Mouse (Mus musculus) spleen, postnatal 4 days (tissue): ENCODE measurements around the gene Olfr572.

Experiments used
- DNase-seq, 2 experiments: peaks; one replicate each; pipeline ENCODE4 v3.0.0; 2022; ENCODE audit warnings: low spot score in 2 of 2

Gene Olfr572

DNA sequence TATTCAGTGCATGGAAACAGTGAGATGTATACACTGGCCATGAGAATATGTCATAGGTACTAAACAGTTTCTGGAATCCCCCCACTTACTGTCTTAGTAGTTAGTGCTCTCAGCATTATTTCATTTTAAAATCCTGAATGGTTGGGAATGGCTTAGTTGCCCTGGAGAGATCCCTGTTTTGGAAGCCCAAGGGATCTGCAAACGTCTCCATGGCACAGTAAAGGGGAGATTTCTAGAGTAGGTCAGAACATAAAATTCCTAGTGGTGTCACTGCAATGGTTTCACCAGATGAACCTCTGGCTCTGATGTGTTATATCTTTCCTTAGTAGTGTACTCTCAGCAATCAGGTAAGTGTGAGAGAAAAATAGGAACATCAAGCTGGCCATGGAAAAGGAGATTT, at the start of gene Olfr572:
Olfr572 (plus strand) TSS at position 301 of the 400 bp plus-strand sequence.
- no peak for DNase-seq

- no peak for DNase-seq
Observed at GRCm38 (mm10) chr7:102876822-102877221, 47.4 kb upstream of the Olfr572 start, which contains the start of gene Olfr568. Olfr568 (plus strand) TSS chr7:102877122.

DNA sequence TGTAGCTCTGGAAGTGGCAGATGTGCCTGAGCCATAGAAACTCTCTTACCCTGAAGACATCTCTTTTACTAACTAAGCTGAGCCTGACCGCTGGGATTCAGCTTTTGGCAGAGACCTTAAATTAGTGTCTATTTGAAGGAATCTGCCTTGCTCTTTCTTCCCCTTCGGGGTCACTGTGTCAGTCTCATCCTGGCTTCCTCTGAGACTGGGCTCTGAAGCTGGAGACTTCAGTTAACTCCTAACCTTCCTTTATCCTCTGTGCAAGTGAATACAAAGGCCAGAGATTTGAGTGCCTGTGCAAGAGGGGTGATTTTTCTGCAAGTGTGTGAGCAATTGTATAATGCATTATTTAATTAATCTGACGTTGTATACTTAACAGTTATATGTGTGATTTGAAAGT, 33.4 kb upstream of the Olfr572 start, which contains the start of gene Olfr569:
Olfr569 (minus strand) TSS at position 101 of the 400 bp plus-strand sequence.
- DNase-seq: no peak

DNA sequence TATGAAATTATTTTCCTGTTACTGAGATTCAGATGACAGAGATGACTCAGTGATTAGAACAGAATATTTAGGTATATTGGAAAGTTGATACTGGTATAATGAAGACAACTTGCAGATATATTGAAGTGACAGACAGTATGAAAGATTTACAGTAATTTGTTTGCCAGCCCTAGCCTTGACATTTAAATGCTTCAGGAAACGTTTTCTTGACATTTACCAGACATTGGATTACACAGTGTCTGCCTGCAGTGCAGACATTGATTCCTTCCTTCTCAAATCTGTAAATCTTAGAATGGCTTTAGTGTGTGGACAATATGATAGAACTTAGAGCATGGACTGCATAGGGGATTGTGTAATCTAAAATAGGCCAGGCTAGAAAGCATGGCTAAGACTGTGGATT, 8.9 kb upstream of the Olfr572 start:
- no peak for DNase-seq

- DNase-seq: no peak
Observed at GRCm38 (mm10) chr7:102916405-102916804, 7.8 kb upstream of the Olfr572 start.

- DNase-seq: no peak
Observed at GRCm38 (mm10) chr7:102917032-102917875, 7.0 kb upstream of the Olfr572 start, which contains the start of gene Olfr571. Olfr571 (minus strand) TSS chr7:102917536.

DNA sequence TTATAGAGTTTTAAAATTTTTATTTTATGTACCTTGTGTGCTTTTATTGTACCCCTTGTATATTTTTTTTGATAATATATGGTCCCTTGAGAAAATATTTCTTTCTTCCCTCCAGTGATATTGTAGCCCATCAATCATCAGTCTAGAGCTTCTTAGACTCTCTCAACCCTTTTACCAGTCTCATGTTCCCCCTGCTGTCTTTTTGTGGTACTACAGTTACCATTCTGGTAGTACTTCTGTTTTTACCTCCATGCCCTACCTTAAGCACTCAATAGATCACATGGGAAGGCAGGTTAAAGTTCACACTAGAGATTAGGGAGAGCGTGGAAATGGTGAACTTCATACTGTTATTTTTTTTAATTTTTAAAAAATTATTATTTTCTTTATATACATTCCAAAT, 4.6 kb upstream of the Olfr572 start:
- no peak for DNase-seq

DNA sequence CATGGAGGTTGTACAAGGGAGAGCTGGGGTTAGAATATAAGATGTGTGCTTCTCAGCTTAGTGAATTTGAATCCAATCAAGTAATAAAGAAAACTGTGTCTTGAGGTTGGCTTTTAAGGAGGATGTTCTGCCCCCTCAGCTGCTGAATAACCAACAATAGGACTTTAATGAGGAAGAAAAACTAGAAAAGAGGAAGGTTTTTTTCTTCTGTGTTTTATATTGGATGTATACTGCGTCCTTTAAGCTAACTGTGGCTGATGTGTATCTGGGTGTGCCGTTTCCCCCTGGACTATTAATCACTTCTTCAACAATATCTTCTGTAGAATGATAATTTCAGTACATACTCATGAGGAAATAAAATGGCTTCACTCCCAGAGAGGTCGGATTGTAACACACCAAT, 2.9 kb downstream of the Olfr572 start:
- DNase-seq: no peak

DNA sequence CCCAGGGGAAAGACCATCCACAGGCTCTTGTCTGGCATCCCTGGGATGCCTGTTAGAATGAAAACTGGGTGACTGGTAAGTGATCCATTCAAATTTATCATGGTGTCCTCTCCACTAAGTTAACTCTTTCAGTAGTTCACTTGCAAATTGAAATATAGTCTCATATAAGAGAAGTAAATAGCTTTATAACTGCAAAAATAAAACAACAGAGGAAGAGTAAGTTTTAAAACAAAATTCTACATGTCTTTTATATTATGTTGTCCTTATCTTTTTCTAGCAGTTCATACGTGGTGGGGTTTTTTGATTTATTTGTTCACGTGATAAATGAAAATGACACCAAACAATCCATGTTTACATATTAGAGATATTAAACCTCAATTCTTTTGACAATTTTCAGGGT, 18.3 kb downstream of the Olfr572 start, which contains the start of gene Olfr573-ps1:
Olfr573-ps1 (minus strand) TSS at position 101 of the 400 bp plus-strand sequence.
- no peak for DNase-seq

GRCm38 (mm10) chr7:102943417-102943816, 19.2 kb downstream of the Olfr572 start:
- DNase-seq: no peak

GRCm38 (mm10) chr7:102948167-102948566, 24.0 kb downstream of the Olfr572 start, which contains the start of gene Olfr574:
Olfr574 (plus strand) TSS chr7:102948467.
- no peak for DNase-seq

DNA sequence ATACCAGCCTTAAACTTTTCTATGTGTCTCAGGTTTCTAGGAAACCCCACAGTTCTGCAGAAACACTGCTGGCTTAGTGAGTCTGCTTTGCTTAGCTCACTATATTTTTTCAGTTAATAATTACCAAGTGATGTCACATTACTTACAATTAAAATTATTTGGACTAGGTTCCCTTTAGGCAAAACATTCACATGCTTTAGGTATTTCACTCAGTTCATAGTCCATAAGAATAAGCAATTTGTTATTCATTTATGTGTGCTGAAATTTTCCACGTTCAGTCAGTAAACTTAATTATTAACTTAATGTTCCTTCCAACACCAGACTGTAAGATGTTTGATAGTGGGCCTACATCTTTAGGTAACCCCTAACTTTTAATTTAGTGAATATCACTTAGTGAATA, 26.5 kb downstream of the Olfr572 start:
- DNase-seq: no peak

GRCm38 (mm10) chr7:102958137-102958536, 33.9 kb downstream of the Olfr572 start:
- DNase-seq: no peak

- no peak for DNase-seq
Observed at GRCm38 (mm10) chr7:102958593-102958992, 34.4 kb downstream of the Olfr572 start, which contains the start of gene Olfr575. Olfr575 (minus strand) TSS chr7:102958775.

DNA sequence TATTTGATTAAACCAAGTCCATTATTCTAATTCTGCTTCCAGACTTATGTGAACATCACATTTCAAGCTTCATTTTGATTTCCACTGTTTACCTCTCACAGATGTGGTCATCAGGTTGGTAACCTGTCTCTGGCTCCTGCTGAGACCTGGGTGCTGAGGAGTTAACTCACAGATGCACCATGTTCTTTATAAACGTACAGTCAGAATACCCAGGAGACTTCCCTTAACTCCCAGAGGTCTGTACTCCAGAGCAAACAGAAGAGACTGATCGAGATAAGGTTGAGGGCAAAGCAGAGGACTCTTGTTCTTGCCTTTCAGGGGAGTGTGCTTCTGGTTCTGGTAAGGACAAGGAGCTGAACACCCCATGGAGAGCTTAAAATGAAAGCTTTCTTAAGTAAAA, 38.2 kb downstream of the Olfr572 start, which contains the start of gene Olfr576:
Olfr576 (plus strand) TSS at position 301 of the 400 bp plus-strand sequence.
- no peak for DNase-seq

- no peak for DNase-seq
Observed at GRCm38 (mm10) chr7:102974399-102974798, 50.2 kb downstream of the Olfr572 start.

- no peak for DNase-seq
Observed at GRCm38 (mm10) chr7:102975843-102976242, 51.6 kb downstream of the Olfr572 start, which contains the start of gene Olfr577. Olfr577 (minus strand) TSS chr7:102975943.
